Mouse (Mus musculus): ENCODE data around the gene Naa35. TPM values are rescaled to one million over a fixed set of nuclear protein-coding genes. Genes with fewer than 3 reads are reported as not detected.
A peak's percentile ranks its signal among the peaks of the same experiment; 100 is the strongest.

Gene Naa35
- polyA plus RNA-seq, 1 experiment from 2014 or later = 136 TPM

GRCm38 (mm10) chr13:59646674-59647244, 61.7 kb downstream of the Naa35 start:
- H3K4me3 ChIP-seq = no peak overlapping the region
- peak; percentile 41 for ATAC-seq (ENCODE audit: low FRiP score, low read depth)
- peaks cover 72% of the 10 kb centered on the region for H3K36me3 ChIP-seq
- H3K27ac ChIP-seq (replicated peaks) = 0 out of 2 replicates have a peak overlapping the region, but pooled peaks have one; percentile 3
- 15% methylated on average over 11 of the region's 11 CpGs for WGBS
- H3K4me2 ChIP-seq (replicated peaks) = no peak overlapping the region
- H3K9ac ChIP-seq (replicated peaks) = no peak overlapping the region
- H3K27me3 ChIP-seq = no peaks in the 10 kb centered on the region
- H3K4me1 ChIP-seq = peaks cover 12% of the 10 kb centered on the region; the same call in 1 of the 2 replicates
- no peaks in the 10 kb centered on the region for H3K9me3 ChIP-seq

DNA sequence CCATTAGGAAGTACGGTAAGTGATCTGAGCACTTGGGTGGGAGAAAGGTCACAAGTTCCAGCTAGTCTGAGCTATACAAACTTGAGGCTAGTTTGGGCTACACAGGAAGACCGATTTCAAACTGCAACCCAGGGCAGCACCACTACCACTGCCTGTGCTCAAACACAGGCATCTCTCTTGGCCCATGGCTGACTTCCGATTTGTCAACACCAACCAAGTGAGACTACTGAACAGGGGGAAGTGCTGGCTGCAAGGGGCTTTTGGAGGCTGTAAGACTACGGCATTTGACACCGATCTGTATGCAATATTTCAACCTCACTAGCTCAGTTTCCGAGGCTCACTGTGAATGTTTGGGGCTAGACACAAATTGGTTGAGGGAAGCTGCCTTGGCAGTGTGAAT, 62.4 kb downstream of the Naa35 start:
- Histone ChIP-seq H3K4me2 (replicated peaks) (no peak overlapping the region), H3K27me3 (no peaks in the 10 kb centered on the region), H3K4me1 (peaks cover 15% of the 10 kb centered on the region), H3K27ac (replicated peaks) (no peak overlapping the region), H3K36me3 (peaks cover 67% of the 10 kb centered on the region), H3K9me3 (no peaks in the 10 kb centered on the region), H3K9ac (replicated peaks) (no peak overlapping the region), H3K4me3 (no peak overlapping the region)
- 76% methylated on average over 6 of the region's 6 CpGs for WGBS
- ATAC-seq (ENCODE audit: low FRiP score, low read depth) = no peak

DNA sequence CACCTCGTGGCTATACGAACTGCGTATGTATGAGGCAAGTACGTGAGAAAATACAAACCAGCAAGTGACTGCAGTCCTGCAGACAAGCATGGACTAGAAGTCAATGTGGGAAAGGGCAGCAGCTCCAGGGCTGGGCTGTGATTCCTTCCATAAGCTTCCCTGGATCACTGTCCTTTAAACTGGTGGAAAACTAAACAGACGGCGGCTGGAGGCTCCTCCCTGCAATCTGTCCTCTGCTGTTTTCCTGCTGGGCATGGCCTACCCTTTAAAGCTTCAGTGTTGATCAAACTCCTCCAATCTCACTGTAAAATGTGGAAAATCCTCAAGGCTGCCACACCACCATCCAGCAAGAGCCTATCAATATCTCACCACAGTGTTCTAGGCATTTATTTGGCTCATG, 63.5 kb downstream of the Naa35 start:
- WGBS = 91% methylated on average over 6 of the region's 6 CpGs

DNA sequence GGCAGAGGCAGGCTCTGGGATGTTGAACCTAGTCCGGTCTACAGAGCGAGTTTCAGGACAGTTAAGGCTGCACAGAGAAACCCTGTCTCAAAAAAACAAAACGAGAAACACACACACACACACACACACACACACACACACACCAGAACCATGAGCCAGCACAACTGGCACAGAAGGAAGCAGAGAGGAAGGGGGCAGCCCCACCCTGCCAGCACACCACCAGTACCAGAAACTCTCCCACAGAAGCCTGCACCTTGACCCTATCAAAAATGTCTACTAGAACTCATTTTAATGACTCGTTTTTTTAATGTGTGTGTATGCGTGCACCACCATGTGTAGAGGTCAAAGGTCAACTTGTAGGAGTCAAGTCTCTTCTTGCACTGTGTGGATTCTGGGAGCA, 64.7 kb downstream of the Naa35 start:
- Histone ChIP-seq H3K27me3 (no peaks in the 10 kb centered on the region), H3K9me3 (no peaks in the 10 kb centered on the region), H3K9ac (replicated peaks) (no peak overlapping the region), H3K4me1 (peaks cover 30% of the 10 kb centered on the region), H3K4me3 (no peak overlapping the region), H3K4me2 (replicated peaks) (no peak overlapping the region), H3K36me3 (peaks cover 75% of the 10 kb centered on the region), H3K27ac (replicated peaks) (no peak overlapping the region)
- ATAC-seq (ENCODE audit: low FRiP score, low read depth) = no peak
- 70% methylated on average over 5 of the region's 5 CpGs for WGBS

More for the DNA sequence above, 63.5 kb downstream of the Naa35 start:
- Histone ChIP-seq H3K9ac (replicated peaks) (no peak overlapping the region), H3K4me2 (replicated peaks) (no peak overlapping the region), H3K4me3 (no peak overlapping the region), H3K4me1 (peaks cover 26% of the 10 kb centered on the region), H3K9me3 (no peaks in the 10 kb centered on the region), H3K27ac (replicated peaks) (no peak overlapping the region), H3K36me3 (peaks cover 66% of the 10 kb centered on the region), H3K27me3 (no peaks in the 10 kb centered on the region)
- no peak for ATAC-seq (ENCODE audit: low FRiP score, low read depth)

GRCm38 (mm10) chr13:59652651-59653050, 67.6 kb downstream of the Naa35 start:
- 53% methylated on average over 5 of the region's 5 CpGs for WGBS
- 0 out of 2 replicates have a peak overlapping the region, but pooled peaks have one; percentile 60 for H3K27ac ChIP-seq (replicated peaks)
- H3K27me3 ChIP-seq = no peaks in the 10 kb centered on the region

GRCm38 (mm10) chr13:59653136-59653535, 68.1 kb downstream of the Naa35 start:
- Histone ChIP-seq H3K27ac (replicated peaks) (peak overlapping the region; percentile 60), H3K4me1 (peaks cover 45% of the 10 kb centered on the region), H3K9ac (replicated peaks) (no peak overlapping the region), H3K36me3 (peaks cover 53% of the 10 kb centered on the region), H3K4me3 (no peak overlapping the region), H3K4me2 (replicated peaks) (no peak overlapping the region), H3K9me3 (no peaks in the 10 kb centered on the region), H3K27me3 (no peaks in the 10 kb centered on the region)
- no peak for ATAC-seq (ENCODE audit: low FRiP score, low read depth)
- 74% methylated on average over 3 of the region's 3 CpGs for WGBS

More at GRCm38 (mm10) chr13:59652651-59653050, 67.6 kb downstream of the Naa35 start:
- peaks cover 40% of the 10 kb centered on the region for H3K4me1 ChIP-seq
- ATAC-seq (ENCODE audit: low FRiP score, low read depth) = 0 out of 2 replicates have a peak, but pooled peaks have one; percentile 5
- no peaks in the 10 kb centered on the region for H3K9me3 ChIP-seq
- no peak overlapping the region for H3K9ac ChIP-seq (replicated peaks)
- no peak overlapping the region for H3K4me2 ChIP-seq (replicated peaks)
- H3K36me3 ChIP-seq = peaks cover 53% of the 10 kb centered on the region
- H3K4me3 ChIP-seq = no peak overlapping the region

DNA sequence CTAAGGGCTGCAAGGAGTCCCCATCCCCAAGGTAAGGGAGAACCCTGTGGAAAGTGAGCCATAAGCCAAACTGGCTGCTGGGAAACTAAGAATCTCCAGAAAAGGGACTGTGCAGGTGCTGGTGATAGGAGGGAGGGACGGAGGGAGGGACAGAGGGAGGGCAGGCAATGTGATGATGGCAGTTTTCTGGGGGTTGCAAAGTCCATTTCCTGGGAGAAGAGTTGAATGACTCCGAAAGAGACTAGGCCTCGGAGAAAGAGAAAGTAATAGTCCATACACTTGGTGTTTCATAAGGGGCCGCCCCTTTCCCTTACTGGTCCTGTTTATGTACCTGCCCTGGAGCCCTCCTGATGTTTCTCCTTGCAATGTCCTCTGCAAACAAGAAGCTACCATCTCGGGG, 69.4 kb downstream of the Naa35 start:
- ATAC-seq (ENCODE audit: low FRiP score, low read depth) = no peak
- H3K4me1 ChIP-seq = peaks cover 46% of the 10 kb centered on the region
- H3K27ac ChIP-seq (replicated peaks) = no peak overlapping the region
- no peaks in the 10 kb centered on the region for H3K27me3 ChIP-seq
- H3K4me2 ChIP-seq (replicated peaks) = no peak overlapping the region
- no peak overlapping the region for H3K4me3 ChIP-seq
- no peak overlapping the region for H3K9ac ChIP-seq (replicated peaks)
- peaks cover 52% of the 10 kb centered on the region for H3K36me3 ChIP-seq
- H3K9me3 ChIP-seq = no peaks in the 10 kb centered on the region
- WGBS = 91% methylated on average over 5 of the region's 5 CpGs

GRCm38 (mm10) chr13:59655718-59656315, 70.8 kb downstream of the Naa35 start:
- H3K4me3 ChIP-seq = no peak overlapping the region
- no peak overlapping the region for H3K9ac ChIP-seq (replicated peaks)
- no peak for ATAC-seq (ENCODE audit: low FRiP score, low read depth)
- peaks cover 46% of the 10 kb centered on the region for H3K4me1 ChIP-seq
- 91% methylated on average over 15 of the region's 15 CpGs for WGBS
- no peak overlapping the region for H3K27ac ChIP-seq (replicated peaks)
- peaks cover 53% of the 10 kb centered on the region for H3K36me3 ChIP-seq
- no peak overlapping the region for H3K4me2 ChIP-seq (replicated peaks)
- H3K27me3 ChIP-seq = no peaks in the 10 kb centered on the region
- H3K9me3 ChIP-seq = no peaks in the 10 kb centered on the region

GRCm38 (mm10) chr13:59656316-59656832, 71.3 kb downstream of the Naa35 start:
- H3K4me3 ChIP-seq = no peak overlapping the region
- no peaks in the 10 kb centered on the region for H3K9me3 ChIP-seq
- no peak overlapping the region for H3K9ac ChIP-seq (replicated peaks)
- no peaks in the 10 kb centered on the region for H3K27me3 ChIP-seq
- peaks cover 46% of the 10 kb centered on the region for H3K4me1 ChIP-seq
- H3K36me3 ChIP-seq = peaks cover 57% of the 10 kb centered on the region
- H3K4me2 ChIP-seq (replicated peaks) = peak overlapping the region; percentile 11; the same call in 1 of the 2 replicates
- H3K27ac ChIP-seq (replicated peaks) = peak overlapping the region; percentile 89
- ATAC-seq (ENCODE audit: low FRiP score, low read depth) = peak; percentile 32; the same call in 1 of the 2 replicates
- 51% methylated on average over 10 of the region's 10 CpGs for WGBS

DNA sequence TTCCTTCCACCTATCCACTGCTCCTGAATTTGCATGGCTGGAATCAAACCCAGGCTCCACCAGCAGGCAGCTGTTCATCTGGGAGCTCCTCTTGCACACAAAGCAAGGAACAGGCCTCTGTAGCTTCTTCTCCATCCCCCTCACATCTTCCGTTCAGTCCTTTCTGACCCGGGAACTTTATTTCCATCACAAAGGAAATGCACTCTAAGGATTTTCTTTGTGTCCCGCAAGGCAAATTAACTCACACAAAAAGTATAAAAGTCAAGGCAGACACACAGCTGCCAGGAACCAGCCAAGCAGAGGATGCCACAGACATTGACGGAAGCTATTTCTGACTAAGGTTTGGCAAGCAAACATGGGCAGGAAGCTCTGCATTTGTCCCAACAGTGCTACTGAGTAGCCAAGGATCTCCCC, 71.9 kb downstream of the Naa35 start:
- peak; percentile 59; the same call in 1 of the 2 replicates for ATAC-seq (ENCODE audit: low FRiP score, low read depth)
- no peaks in the 10 kb centered on the region for H3K9me3 ChIP-seq
- H3K4me1 ChIP-seq = peaks cover 46% of the 10 kb centered on the region
- H3K4me3 ChIP-seq = no peak overlapping the region
- no peak overlapping the region for H3K9ac ChIP-seq (replicated peaks)
- H3K27me3 ChIP-seq = no peaks in the 10 kb centered on the region
- H3K27ac ChIP-seq (replicated peaks) = peak overlapping the region; percentile 89
- 6% methylated on average over 4 of the region's 4 CpGs for WGBS
- H3K4me2 ChIP-seq (replicated peaks) = peak overlapping the region; percentile 11; the same call in 1 of the 2 replicates
- H3K36me3 ChIP-seq = peaks cover 64% of the 10 kb centered on the region

GRCm38 (mm10) chr13:59657781-59658180, 72.7 kb downstream of the Naa35 start:
- H3K9me3 ChIP-seq = no peaks in the 10 kb centered on the region
- 84% methylated on average over 5 of the region's 5 CpGs for WGBS
- H3K27ac ChIP-seq (replicated peaks) = peak overlapping the region; percentile 89
- H3K4me2 ChIP-seq (replicated peaks) = no peak overlapping the region
- peaks cover 40% of the 10 kb centered on the region for H3K4me1 ChIP-seq
- no peak overlapping the region for H3K4me3 ChIP-seq
- no peaks in the 10 kb centered on the region for H3K27me3 ChIP-seq
- H3K36me3 ChIP-seq = peaks cover 71% of the 10 kb centered on the region
- H3K9ac ChIP-seq (replicated peaks) = no peak overlapping the region
- no peak for ATAC-seq (ENCODE audit: low FRiP score, low read depth)

DNA sequence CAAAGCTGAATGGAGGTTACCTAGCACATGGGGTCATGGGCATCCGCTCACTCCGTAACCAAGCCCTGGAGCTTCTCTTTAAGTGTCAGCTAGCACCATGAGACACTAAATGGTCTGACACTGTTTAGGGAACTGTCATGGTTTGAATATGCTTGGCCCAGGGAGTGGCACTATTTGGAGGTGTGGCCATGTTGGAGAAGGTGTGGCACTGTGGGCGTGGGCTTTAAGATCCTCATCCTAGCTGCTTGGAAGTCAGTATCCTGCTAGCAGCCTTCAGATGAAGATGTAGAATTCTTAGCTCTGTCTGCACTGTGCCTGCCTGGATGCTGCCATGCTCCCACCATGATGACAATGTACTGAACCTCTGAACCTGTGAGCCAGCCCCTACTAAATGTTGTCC, 75.3 kb downstream of the Naa35 start:
- ATAC-seq (ENCODE audit: low FRiP score, low read depth) = no peak
- H3K36me3 ChIP-seq = peaks cover 74% of the 10 kb centered on the region
- 98% methylated on average over 3 of the region's 3 CpGs for WGBS

More for the DNA sequence above, 75.3 kb downstream of the Naa35 start:
- Histone ChIP-seq H3K27ac (replicated peaks) (no peak overlapping the region), H3K9ac (replicated peaks) (no peak overlapping the region), H3K9me3 (no peaks in the 10 kb centered on the region), H3K4me1 (peaks cover 27% of the 10 kb centered on the region), H3K27me3 (no peaks in the 10 kb centered on the region), H3K4me2 (replicated peaks) (no peak overlapping the region), H3K4me3 (no peak overlapping the region)
